Mouse (Mus musculus): ENCODE results near the gene Pcmtd2. TPM values are rescaled to one million over a fixed set of nuclear protein-coding genes. Genes with fewer than 3 reads are reported as not detected.

The Pcmtd2 gene
- 27.4 and 35.0 TPM in 2 replicates for polyA plus RNA-seq (2012; rRNA removed; ENCODE audit: low replicate concordance)

GRCm38 (mm10) chr2:181837372-181838292 lies at the start of gene Pcmtd2:
Gene Pcmtd2 (plus strand): TSS chr2:181837854.

GRCm38 (mm10) chr2:181863791-181864535 lies 26.3 kb downstream of the Pcmtd2 start, which contains the start of gene Polr3k:
Gene Polr3k (plus strand): TSS chr2:181864337.

Other genes with a start within 250 kb of the Pcmtd2 start
- gene Prpf6, start 246.0 kb upstream of the Pcmtd2 start, polyA plus RNA-seq (2012; rRNA removed; ENCODE audit: low replicate concordance): 19.6 and 30.6 TPM in 2 replicates
- 43.7 and 126 TPM in 2 replicates for gene Zfp512b, start 245.1 kb upstream of the Pcmtd2 start, polyA plus RNA-seq (2012; rRNA removed; ENCODE audit: low replicate concordance)
- 5.7 and 18.6 TPM in 2 replicates for gene Samd10, start 238.6 kb upstream of the Pcmtd2 start, polyA plus RNA-seq (2012; rRNA removed; ENCODE audit: low replicate concordance)
- 0.18 TPM in 1 of 2 replicates, not detected in the other for gene Gm29797, start 180.8 kb upstream of the Pcmtd2 start, polyA plus RNA-seq (2012; rRNA removed; ENCODE audit: low replicate concordance)
- gene Sox18, start 166.2 kb upstream of the Pcmtd2 start, polyA plus RNA-seq (2012; rRNA removed; ENCODE audit: low replicate concordance): 119 and 168 TPM in 2 replicates
- 14.7 and 37.5 TPM in 2 replicates for gene Tcea2, start 157.5 kb upstream of the Pcmtd2 start, polyA plus RNA-seq (2012; rRNA removed; ENCODE audit: low replicate concordance)
- gene Rgs19, start 143.9 kb upstream of the Pcmtd2 start, polyA plus RNA-seq (2012; rRNA removed; ENCODE audit: low replicate concordance): 110 and 123 TPM in 2 replicates
- gene Lkaaear1, start 139.4 kb upstream of the Pcmtd2 start, polyA plus RNA-seq (2012; rRNA removed; ENCODE audit: low replicate concordance): not detected in 2 replicates
- 0.21 and 0.55 TPM in 2 replicates for gene Oprl1, start 122.8 kb upstream of the Pcmtd2 start, polyA plus RNA-seq (2012; rRNA removed; ENCODE audit: low replicate concordance)
- gene Myt1, start 74.5 kb upstream of the Pcmtd2 start, polyA plus RNA-seq (2012; rRNA removed; ENCODE audit: low replicate concordance): not detected in 2 replicates
- gene Polr3k, start 26.5 kb downstream of the Pcmtd2 start, polyA plus RNA-seq (2012; rRNA removed; ENCODE audit: low replicate concordance): 6.4 and 8.5 TPM in 2 replicates
- not detected in 2 replicates for gene Gm14496, start 153.3 kb downstream of the Pcmtd2 start, polyA plus RNA-seq (2012; rRNA removed; ENCODE audit: low replicate concordance)

Data from subcutaneous adipose tissue, adult 2 months (tissue).